Mouse (Mus musculus) kidney, embryonic 16.5 days (tissue): ENCODE measurements around the gene Atf4. TPM values are rescaled to one million over a fixed set of nuclear protein-coding genes. Genes with fewer than 3 reads are reported as not detected.

Source experiments
- ATAC-seq: fragments of 200-750 bp; cut with Nextera tagmentation; 2 replicates; pipeline ENCODE4 v1.8.0; 2017; ENCODE audit warnings: moderate TSS enrichment; ENCODE audit not compliant: low FRiP score, low TSS enrichment
- H3K27ac ChIP-seq: fragments of 300-500 bp; sonication (generic); 2 replicates; pipeline ENCODE4 v1.5.1; 2014; ENCODE audit warnings: low read length
- H3K27me3 ChIP-seq: fragments of 300-500 bp; sonication (generic); 2 replicates; pipeline ENCODE4 v1.6.1; 2014; ENCODE audit warnings: low read length, control low read depth, mixed read lengths; ENCODE audit not compliant: insufficient read depth
- H3K36me3 ChIP-seq: fragments of 300-500 bp; sonication (generic); 2 replicates; pipeline ENCODE4 v1.6.1; 2014; ENCODE audit warnings: low read length, control low read depth, mixed read lengths; ENCODE audit not compliant: insufficient read depth
- H3K4me1 ChIP-seq: fragments of 300-500 bp; sonication (generic); 2 replicates; pipeline ENCODE4 v1.6.1; 2014; ENCODE audit warnings: low read length, control low read depth, mixed read lengths; ENCODE audit not compliant: insufficient read depth
- H3K4me2 ChIP-seq: fragments of 300-500 bp; sonication (generic); replicated peaks from 2 replicates; pipeline ENCODE4 v1.6.1; 2014; ENCODE audit warnings: low read depth, low read length
- H3K4me3 ChIP-seq: fragments of 300-500 bp; sonication (generic); 2 replicates; pipeline ENCODE4 v1.5.1; 2014; ENCODE audit warnings: mild to moderate bottlenecking, low read length
- H3K9ac ChIP-seq: fragments of 300-500 bp; sonication (generic); replicated peaks from 2 replicates; pipeline ENCODE4 v1.6.1; 2014; ENCODE audit warnings: low read length
- H3K9me3 ChIP-seq: fragments of 300-500 bp; sonication (generic); 2 replicates; pipeline ENCODE4 v1.6.1; 2016; ENCODE audit warnings: low read length, control low read depth
- WGBS: fragments of 180-500 bp; shearing (Covaris S2); extraction: QIAGEN DNeasy Blood & Tissue Kit; methylation state at CpG from one replicate; pipeline ENCODE4 v1.1.7; 2014; 5-methylcytosine and 5-hydroxymethylcytosine counted together
- polyA plus RNA-seq: library from polyadenylated mRNA; unstranded; fragments of >200 nt; fragmentation: Nextera tagmentation; extraction: Ambion mirVana; gene quantifications from 2 replicates; pipeline ENCODE4 v1.2.1, GENCODE M21; 2015

Atf4 gene
- polyA plus RNA-seq, 1 experiment from 2014 or later: 127 TPM

- Histone ChIP-seq H3K27me3 (no peaks in the 10 kb centered on the region), H3K4me3 (no peak overlapping the region), H3K36me3 (peaks cover 74% of the 10 kb centered on the region), H3K27ac (no peak overlapping the region), H3K9ac (no peak overlapping the region), H3K4me2 (no peak overlapping the region), H3K4me1 (peaks cover 5% of the 10 kb centered on the region), H3K9me3 (no peaks in the 10 kb centered on the region)
- WGBS: 94% methylated on average over 12 of the region's 12 CpGs
- ATAC-seq: no peak
Observed at GRCm38 (mm10) chr15:80248135-80248534, 6.8 kb upstream of the Atf4 start.

GRCm38 (mm10) chr15:80248596-80248995, 6.4 kb upstream of the Atf4 start:
- Histone ChIP-seq H3K4me1 (peaks cover 10% of the 10 kb centered on the region), H3K27me3 (no peaks in the 10 kb centered on the region), H3K36me3 (peaks cover 70% of the 10 kb centered on the region), H3K4me3 (no peak overlapping the region), H3K4me2 (no peak overlapping the region), H3K9me3 (no peaks in the 10 kb centered on the region), H3K9ac (no peak overlapping the region), H3K27ac (no peak overlapping the region)
- WGBS: 97% methylated on average over 1 of the region's 1 CpGs
- ATAC-seq: no peak

GRCm38 (mm10) chr15:80249672-80250071, 5.3 kb upstream of the Atf4 start:
- Histone ChIP-seq H3K9ac (no peak overlapping the region), H3K4me3 (no peak overlapping the region), H3K36me3 (peaks cover 65% of the 10 kb centered on the region), H3K4me2 (no peak overlapping the region), H3K4me1 (peaks cover 18% of the 10 kb centered on the region), H3K27ac (no peak overlapping the region), H3K9me3 (no peaks in the 10 kb centered on the region), H3K27me3 (no peaks in the 10 kb centered on the region)
- WGBS: 93% methylated on average over 10 of the region's 10 CpGs
- ATAC-seq: no peak

GRCm38 (mm10) chr15:80250586-80250985, 4.4 kb upstream of the Atf4 start:
- Histone ChIP-seq H3K4me2 (no peak overlapping the region), H3K27me3 (no peaks in the 10 kb centered on the region), H3K36me3 (peaks cover 59% of the 10 kb centered on the region), H3K27ac (no peak overlapping the region), H3K4me3 (no peak overlapping the region), H3K9ac (no peak overlapping the region), H3K4me1 (peaks cover 18% of the 10 kb centered on the region), H3K9me3 (no peaks in the 10 kb centered on the region)
- 93% methylated on average over 6 of the region's 6 CpGs for WGBS
- no peak for ATAC-seq

GRCm38 (mm10) chr15:80253530-80253929, 1.5 kb upstream of the Atf4 start:
- WGBS: 10% methylated on average over 2 of the region's 2 CpGs
- peaks cover 31% of the 10 kb centered on the region for H3K4me1 ChIP-seq
- 0 out of 2 replicates have a peak overlapping the region, but pooled peaks have one; percentile 0 for H3K9ac ChIP-seq
- no peak overlapping the region for H3K4me3 ChIP-seq
- no peaks in the 10 kb centered on the region for H3K9me3 ChIP-seq
- peaks cover 56% of the 10 kb centered on the region for H3K36me3 ChIP-seq
- no peak overlapping the region for H3K4me2 ChIP-seq
- H3K27ac ChIP-seq: peak overlapping the region; percentile 99
- no peaks in the 10 kb centered on the region for H3K27me3 ChIP-seq
- ATAC-seq: no peak

GRCm38 (mm10) chr15:80254207-80254606, 777 bp upstream of the Atf4 start:
- Histone ChIP-seq H3K36me3 (peaks cover 50% of the 10 kb centered on the region), H3K4me3 (peak overlapping the region; percentile 100), H3K4me2 (peak overlapping the region; percentile 73), H3K27ac (peak overlapping the region; percentile 99), H3K27me3 (no peaks in the 10 kb centered on the region), H3K9me3 (no peaks in the 10 kb centered on the region), H3K4me1 (peaks cover 31% of the 10 kb centered on the region), H3K9ac (peak overlapping the region; percentile 100)
- ATAC-seq: no peak
- 25% methylated on average over 6 of the region's 6 CpGs for WGBS

GRCm38 (mm10) chr15:80255646-80256121, 700 bp downstream of the Atf4 start:
- peaks cover 35% of the 10 kb centered on the region for H3K36me3 ChIP-seq
- peak overlapping the region; percentile 100 for H3K4me3 ChIP-seq
- H3K4me2 ChIP-seq: peak overlapping the region; percentile 73
- H3K27me3 ChIP-seq: no peaks in the 10 kb centered on the region
- peak; percentile 55 for ATAC-seq
- H3K27ac ChIP-seq: peak overlapping the region; percentile 99
- H3K4me1 ChIP-seq: peaks cover 31% of the 10 kb centered on the region
- H3K9ac ChIP-seq: peak overlapping the region; percentile 100
- no peaks in the 10 kb centered on the region for H3K9me3 ChIP-seq
- under 1% methylated on average over 51 of the region's 51 CpGs for WGBS

- Histone ChIP-seq H3K4me2 (peak overlapping the region; percentile 73), H3K27me3 (no peaks in the 10 kb centered on the region), H3K27ac (peak overlapping the region; percentile 99), H3K4me1 (peaks cover 31% of the 10 kb centered on the region), H3K36me3 (peaks cover 30% of the 10 kb centered on the region), H3K9ac (peak overlapping the region; percentile 100), H3K4me3 (peak overlapping the region; percentile 100), H3K9me3 (no peaks in the 10 kb centered on the region)
- WGBS: 10% methylated on average over 16 of the region's 16 CpGs
- no peak for ATAC-seq
Observed at GRCm38 (mm10) chr15:80256242-80256641, 1.3 kb downstream of the Atf4 start.

GRCm38 (mm10) chr15:80256656-80257601, 1.9 kb downstream of the Atf4 start:
- Histone ChIP-seq H3K27me3 (no peaks in the 10 kb centered on the region), H3K9ac (peak overlapping the region; percentile 100), H3K4me3 (peak overlapping the region; percentile 100), H3K4me1 (peaks cover 31% of the 10 kb centered on the region), H3K27ac (peak overlapping the region; percentile 99), H3K36me3 (peaks cover 27% of the 10 kb centered on the region), H3K4me2 (peak overlapping the region; percentile 73), H3K9me3 (no peaks in the 10 kb centered on the region)
- no peak for ATAC-seq
- WGBS: 55% methylated on average over 12 of the region's 12 CpGs
